Mouse (Mus musculus) ES-Bruce4 (cell line): Measurements from ENCODE around the gene Lsg1. TPM values are rescaled to one million over a fixed set of nuclear protein-coding genes. Genes with fewer than 3 reads are reported as not detected.

Source experiments
- H3K27ac ChIP-seq: 2 replicates; pipeline ENCODE4 v1.5.1; 2012; ENCODE audit warnings: low read length, inconsistent platforms; ENCODE audit not compliant: insufficient read depth
- H3K27me3 ChIP-seq: 2 replicates; pipeline ENCODE4 v1.6.1; 2012; ENCODE audit warnings: mild to moderate bottlenecking, low read length, inconsistent platforms; ENCODE audit not compliant: control insufficient read depth, poor library complexity, insufficient read depth, severe bottlenecking
- H3K36me3 ChIP-seq: 2 replicates; pipeline ENCODE4 v1.6.1; 2012; ENCODE audit warnings: inconsistent platforms, mild to moderate bottlenecking, low read length, moderate library complexity; ENCODE audit not compliant: control insufficient read depth, poor library complexity, insufficient read depth, severe bottlenecking
- H3K4me1 ChIP-seq: one replicate; pipeline ENCODE4 v1.8.1; 2011; ENCODE audit warnings: low read length; ENCODE audit not compliant: control insufficient read depth, insufficient read depth
- H3K4me3 ChIP-seq: 2 replicates; pipeline ENCODE4 v1.5.1; 2011; ENCODE audit warnings: low read depth, mild to moderate bottlenecking, low read length
- H3K9ac ChIP-seq: 2 replicates; pipeline ENCODE4 v1.6.1; 2012; ENCODE audit warnings: low read depth, mild to moderate bottlenecking, inconsistent platforms; ENCODE audit not compliant: poor library complexity, severe bottlenecking
- H3K9me3 ChIP-seq: replicated peaks from 2 replicates; pipeline ENCODE4 v1.6.1; 2012; ENCODE audit warnings: mild to moderate bottlenecking, low read length, inconsistent platforms; ENCODE audit not compliant: control insufficient read depth, poor library complexity, insufficient read depth, severe bottlenecking
- CTCF ChIP-seq: IDR thresholded peaks from one replicate; pipeline ENCODE4 v1.8.1; 2011; ENCODE audit warnings: low read depth, low read length
- EP300 ChIP-seq: IDR thresholded peaks from 2 replicates; pipeline ENCODE4 v1.6.1; 2011; ENCODE audit warnings: low read depth, low read length; ENCODE audit not compliant: insufficient read depth
- POLR2A ChIP-seq: IDR thresholded peaks from one replicate; pipeline ENCODE4 v1.8.1; 2011; ENCODE audit warnings: low read length; ENCODE audit not compliant: insufficient read depth
- polyA plus RNA-seq: library from polyadenylated mRNA; stranded (reverse); fragments of >200 nt; gene quantifications from 2 replicates; pipeline ENCODE4 v1.2.4, GENCODE M21; 2011; ENCODE audit warnings: low read depth; ENCODE audit not compliant: missing spikeins, insufficient read depth, insufficient read length

Lsg1 gene
- polyA plus RNA-seq, 1 experiment = 73.3 TPM

DNA sequence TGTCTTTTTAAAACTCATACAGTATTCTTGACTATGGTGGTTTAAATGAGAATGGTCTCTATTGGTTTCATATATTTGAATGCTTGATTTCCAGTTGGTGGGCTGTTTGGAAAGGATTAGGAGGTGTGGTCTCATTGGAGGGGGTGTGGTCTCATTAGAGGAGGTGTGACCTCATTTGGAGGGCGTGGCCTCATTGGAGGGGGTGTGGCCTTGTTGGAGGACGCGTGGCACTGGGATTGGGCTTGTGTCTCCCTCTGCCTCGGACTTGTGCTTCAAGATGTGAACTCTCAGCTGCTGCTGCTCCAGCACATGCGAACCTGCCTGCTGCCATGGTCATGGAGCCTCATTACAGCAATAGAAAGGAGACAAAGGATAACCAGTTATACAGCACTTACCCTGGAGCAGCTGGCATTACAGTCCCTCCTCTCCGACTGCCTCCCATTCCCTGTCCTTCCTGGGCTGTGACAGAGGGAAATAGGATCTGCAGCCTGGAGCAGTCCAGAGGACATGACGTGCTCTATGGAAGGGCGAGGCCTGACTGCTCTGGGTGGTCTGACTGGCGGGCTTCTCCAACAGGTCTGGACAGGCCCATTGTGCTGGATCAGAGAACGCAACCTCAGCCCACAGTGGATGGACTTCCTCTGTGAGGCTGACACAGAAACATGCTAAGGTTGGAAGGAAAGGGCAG, 65.0 kb downstream of the Lsg1 start:
- peak overlapping the region; percentile 15 for H3K4me3 ChIP-seq
- no peaks in the 10 kb centered on the region for H3K9me3 ChIP-seq
- peak overlapping the region; percentile 1 for H3K27ac ChIP-seq
- no peaks in the 10 kb centered on the region for H3K27me3 ChIP-seq
- H3K9ac ChIP-seq = no peak overlapping the region
- peak; percentile 47 for TF ChIP-seq POLR2A
- TF ChIP-seq CTCF = no peak
- TF ChIP-seq EP300 = peak; percentile 64; the same call in 1 of the 2 replicates
- H3K36me3 ChIP-seq = no peaks in the 10 kb centered on the region
- H3K4me1 ChIP-seq = no peaks in the 10 kb centered on the region

DNA sequence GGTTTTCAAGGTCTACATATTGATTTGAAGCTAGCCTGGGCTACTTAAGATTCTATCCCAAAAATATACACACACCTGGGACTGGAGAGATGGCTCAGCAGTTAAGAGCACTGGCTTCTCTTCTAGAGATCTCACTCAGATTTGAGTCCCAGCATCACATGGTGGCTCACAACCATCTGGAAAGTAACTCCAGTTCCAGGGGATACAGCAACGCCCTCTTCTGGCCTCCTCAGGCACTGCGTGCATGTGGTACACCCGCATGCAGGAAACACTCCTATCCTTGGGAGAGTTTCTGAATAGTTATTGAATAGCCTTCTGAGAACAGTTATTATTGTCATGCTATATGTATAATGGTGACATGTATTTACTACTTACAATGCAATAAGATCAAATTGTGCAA, 66.2 kb downstream of the Lsg1 start:
- no peaks in the 10 kb centered on the region for H3K4me1 ChIP-seq
- no peak for TF ChIP-seq EP300
- TF ChIP-seq POLR2A = no peak
- peak; percentile 64 for TF ChIP-seq CTCF
- no peaks in the 10 kb centered on the region for H3K36me3 ChIP-seq
- H3K9me3 ChIP-seq = no peaks in the 10 kb centered on the region
- no peak overlapping the region for H3K4me3 ChIP-seq
- no peak overlapping the region for H3K9ac ChIP-seq
- no peaks in the 10 kb centered on the region for H3K27me3 ChIP-seq
- H3K27ac ChIP-seq = no peak overlapping the region

DNA sequence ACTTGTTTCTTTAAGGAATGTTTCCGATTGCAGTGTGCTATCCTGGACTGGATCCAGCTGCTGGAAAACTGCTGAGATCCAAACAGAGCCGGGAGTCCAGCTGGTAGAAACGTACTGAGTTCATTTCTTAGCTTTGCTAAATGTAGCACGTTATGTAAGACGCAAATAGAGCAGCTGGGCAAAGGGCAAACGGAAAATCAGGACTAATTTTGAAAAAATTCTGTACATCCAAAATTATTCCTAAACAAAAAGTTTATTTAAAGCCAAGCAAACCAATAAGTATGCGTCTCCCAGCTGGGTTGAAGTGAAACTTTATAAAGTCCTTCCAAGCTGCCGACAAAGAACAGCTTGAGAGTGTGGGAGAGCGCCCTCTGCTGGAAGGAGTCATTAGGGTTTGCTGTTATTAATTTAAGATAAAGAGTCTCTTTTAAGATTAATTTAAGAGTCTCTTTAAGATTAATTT, 67.0 kb downstream of the Lsg1 start:
- Histone ChIP-seq H3K4me1 (no peaks in the 10 kb centered on the region), H3K27ac (no peak overlapping the region), H3K27me3 (no peaks in the 10 kb centered on the region), H3K9ac (no peak overlapping the region), H3K9me3 (no peaks in the 10 kb centered on the region), H3K4me3 (no peak overlapping the region), H3K36me3 (no peaks in the 10 kb centered on the region)
- TF ChIP-seq CTCF (peak; percentile 53), POLR2A (no peak)

DNA sequence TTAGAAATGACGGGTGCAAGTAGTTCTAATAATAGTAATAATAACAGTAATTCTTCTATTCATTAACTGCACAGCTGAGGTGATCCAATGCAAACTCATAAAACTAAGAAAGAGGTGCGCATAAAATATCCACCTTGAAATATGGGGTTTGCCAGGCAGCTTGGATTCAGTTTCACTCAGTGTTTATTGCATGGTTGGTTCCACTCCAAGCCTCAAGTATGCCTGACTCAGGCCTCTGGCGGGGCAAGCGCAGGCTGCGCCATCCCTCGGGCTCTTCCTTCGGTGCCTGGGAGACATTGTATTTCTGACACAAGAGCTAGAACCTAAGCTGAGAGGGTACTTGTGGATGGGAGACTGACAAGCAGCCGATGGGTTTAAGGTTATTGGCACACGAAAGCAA, 68.8 kb downstream of the Lsg1 start:
- Histone ChIP-seq H3K36me3 (no peaks in the 10 kb centered on the region), H3K4me3 (no peak overlapping the region), H3K27me3 (no peaks in the 10 kb centered on the region), H3K9ac (no peak overlapping the region), H3K27ac (no peak overlapping the region), H3K9me3 (no peaks in the 10 kb centered on the region), H3K4me1 (no peaks in the 10 kb centered on the region)
- TF ChIP-seq POLR2A = no peak
- TF ChIP-seq CTCF = no peak
- TF ChIP-seq EP300 = no peak

DNA sequence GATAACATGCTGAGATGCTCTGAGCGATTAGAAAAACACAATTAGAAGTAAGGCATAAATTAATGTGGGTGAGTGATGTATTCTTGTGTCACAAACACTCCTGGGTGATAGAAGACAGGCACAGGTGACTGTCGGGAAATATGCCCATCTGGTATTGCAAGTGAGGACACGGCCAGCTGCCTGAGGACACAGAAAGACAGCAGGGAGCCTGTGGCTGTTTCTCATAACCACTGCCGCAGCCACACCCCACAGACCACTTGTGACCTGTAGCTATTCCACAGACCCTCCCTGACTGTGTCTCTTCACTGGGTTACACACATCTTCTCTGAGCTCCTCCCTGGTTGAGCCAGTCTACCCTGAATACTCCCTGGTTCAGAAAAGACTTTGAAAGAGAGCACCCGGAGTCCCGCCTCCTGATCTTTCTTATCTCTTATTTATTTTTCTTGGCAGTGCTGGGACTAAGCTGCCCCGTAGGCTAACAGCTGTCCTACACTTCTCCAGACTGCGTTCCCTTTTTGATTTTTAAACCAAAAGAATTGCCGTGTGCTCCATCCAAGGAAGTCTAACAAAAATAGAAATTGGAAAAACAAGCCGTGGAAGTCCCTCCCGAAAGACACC, 69.6 kb downstream of the Lsg1 start:
- no peaks in the 10 kb centered on the region for H3K9me3 ChIP-seq
- H3K36me3 ChIP-seq = no peaks in the 10 kb centered on the region
- TF ChIP-seq CTCF (no peak), POLR2A (no peak), EP300 (no peak)
- H3K4me3 ChIP-seq = no peak overlapping the region
- no peak overlapping the region for H3K9ac ChIP-seq
- H3K27me3 ChIP-seq = no peaks in the 10 kb centered on the region
- no peak overlapping the region for H3K27ac ChIP-seq
- H3K4me1 ChIP-seq = no peaks in the 10 kb centered on the region

DNA sequence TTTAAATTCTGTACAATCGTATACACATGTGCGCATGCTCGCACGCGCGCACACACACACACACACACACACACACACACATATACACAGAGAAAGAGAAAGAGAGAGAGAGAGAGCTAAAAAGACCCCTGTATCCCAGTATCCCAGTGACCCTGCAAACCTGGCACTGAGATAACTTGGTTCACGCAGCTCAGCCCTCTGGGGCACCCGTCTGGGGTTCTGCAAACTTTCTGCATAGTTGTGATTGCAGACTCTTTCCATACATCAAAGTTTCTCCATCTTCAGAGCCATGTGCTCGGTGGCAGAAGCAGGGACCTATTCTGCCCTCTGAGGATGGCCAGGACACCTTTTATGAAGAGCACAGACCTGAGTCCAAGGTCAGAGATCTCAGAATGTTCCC, 70.4 kb downstream of the Lsg1 start:
- no peak overlapping the region for H3K4me3 ChIP-seq
- no peak for TF ChIP-seq EP300
- TF ChIP-seq CTCF = no peak
- no peak for TF ChIP-seq POLR2A
- H3K27me3 ChIP-seq = no peaks in the 10 kb centered on the region

More for the DNA sequence above, 70.4 kb downstream of the Lsg1 start:
- Histone ChIP-seq H3K4me1 (no peaks in the 10 kb centered on the region), H3K9me3 (no peaks in the 10 kb centered on the region), H3K9ac (no peak overlapping the region), H3K27ac (no peak overlapping the region), H3K36me3 (no peaks in the 10 kb centered on the region)
